Mouse (Mus musculus) cerebellum, postnatal 36 days (tissue): ENCODE measurements around the gene Fbxl22.

Experiments used
- DNase-seq, 2 experiments: peaks; one replicate each; pipeline ENCODE4 v3.0.0; 2021 to 2022; ENCODE audit warnings: mixed read lengths in 2 of 2

The Fbxl22 gene

GRCm38 (mm10) chr9:66514256-66514770 lies at the start of gene Fbxl22:
TSS of gene Fbxl22 (minus strand) at chr9:66514593.
- DNase-seq, result peak; percentile 60 to 62

- no peak for DNase-seq
Observed at GRCm38 (mm10) chr9:66562215-66562614, 47.8 kb upstream of the Fbxl22 start.

- no peak for DNase-seq
Observed at GRCm38 (mm10) chr9:66561496-66561895, 47.1 kb upstream of the Fbxl22 start.

GRCm38 (mm10) chr9:66560728-66561127 lies 46.3 kb upstream of the Fbxl22 start:
- DNase-seq, result no peak

- no peak for DNase-seq
Observed at GRCm38 (mm10) chr9:66560295-66560694, 45.9 kb upstream of the Fbxl22 start.

- DNase-seq, result no peak
Observed at GRCm38 (mm10) chr9:66558971-66559370, 44.6 kb upstream of the Fbxl22 start.

- no peak for DNase-seq
Observed at GRCm38 (mm10) chr9:66542785-66543184, 28.4 kb upstream of the Fbxl22 start.

GRCm38 (mm10) chr9:66521595-66521994 lies 7.2 kb upstream of the Fbxl22 start:
- DNase-seq, result no peak

GRCm38 (mm10) chr9:66520299-66520698 lies 5.9 kb upstream of the Fbxl22 start:
- DNase-seq, result no peak

GRCm38 (mm10) chr9:66518901-66519300 lies 4.5 kb upstream of the Fbxl22 start:
- DNase-seq, result no peak

- no peak for DNase-seq
Observed at GRCm38 (mm10) chr9:66518251-66518650, 3.9 kb upstream of the Fbxl22 start.

- DNase-seq, result no peak
Observed at GRCm38 (mm10) chr9:66517746-66518145, 3.4 kb upstream of the Fbxl22 start.

GRCm38 (mm10) chr9:66516296-66516940 lies 2.0 kb upstream of the Fbxl22 start:
- peak; percentile 65 to 68 for DNase-seq

GRCm38 (mm10) chr9:66515680-66516210 lies 1.4 kb upstream of the Fbxl22 start:
- DNase-seq, result peak in 1 of 2 experiments; percentile 15

- DNase-seq, result no peak
Observed at GRCm38 (mm10) chr9:66515115-66515514, 722 bp upstream of the Fbxl22 start.

- DNase-seq, result no peak
Observed at GRCm38 (mm10) chr9:66513661-66514255, 635 bp downstream of the Fbxl22 start.

- peak; percentile 21 to 33 for DNase-seq
Observed at GRCm38 (mm10) chr9:66513150-66513549, 1.2 kb downstream of the Fbxl22 start.

GRCm38 (mm10) chr9:66512351-66512671 lies 2.1 kb downstream of the Fbxl22 start:
- peak; percentile 76 to 80 for DNase-seq

- DNase-seq, result peak; percentile 92 to 96
Observed at GRCm38 (mm10) chr9:66511580-66512350, 2.6 kb downstream of the Fbxl22 start.

GRCm38 (mm10) chr9:66510944-66511343 lies 3.4 kb downstream of the Fbxl22 start:
- peak; percentile 43 to 47 for DNase-seq

- peak; percentile 70 to 77 for DNase-seq
Observed at GRCm38 (mm10) chr9:66510351-66510841, 4.0 kb downstream of the Fbxl22 start.

GRCm38 (mm10) chr9:66508890-66509399 lies 5.4 kb downstream of the Fbxl22 start:
- DNase-seq, result peak in 1 of 2 experiments; percentile 21

- peak in 1 of 2 experiments; percentile 12 for DNase-seq
Observed at GRCm38 (mm10) chr9:66507684-66508083, 6.7 kb downstream of the Fbxl22 start.
